7 mouse cellular contexts compared by ENCODE assay signal in the genomic region with DNA sequence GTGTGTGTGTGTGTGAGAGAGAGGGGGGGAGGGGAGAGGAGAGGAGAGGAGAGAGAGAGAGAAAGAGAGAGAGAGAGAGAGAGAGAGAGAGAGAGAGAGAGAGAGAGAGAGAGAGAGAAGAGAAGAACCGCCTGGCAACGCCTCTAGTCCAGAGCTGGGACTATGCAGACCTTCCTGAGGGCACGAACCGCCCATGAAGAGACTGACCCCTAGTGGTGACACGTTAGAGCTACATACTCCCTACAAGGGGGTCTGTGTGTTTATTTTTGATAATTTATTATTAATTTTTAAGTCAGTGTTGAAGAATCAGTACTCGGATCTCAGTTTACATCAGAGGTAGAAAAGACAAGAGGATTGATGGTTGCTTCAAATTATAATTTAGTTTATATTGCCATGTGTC.
DNase-seq lines count a peak whose midpoint lies in the region; ATAC-seq and TF ChIP-seq lines count a peak whose summit lies in the region.

No protein-coding gene starts in this region.

- H3K79me2 ChIP-seq in CH12.LX (replicated peaks; ENCODE audit: control insufficient read depth, extremely low read depth, insufficient read depth, poor library complexity, severe bottlenecking), result no peaks in the 10 kb centered on the region

- 0 out of 2 replicates have a peak, but pooled peaks have one; percentile 75 for ATAC-seq in forebrain, embryonic 15.5 days (replicated peaks)
- peak; percentile 79; the same call in 1 of the 2 replicates for ATAC-seq in stomach, embryonic 16.5 days (ENCODE audit: insufficient read depth, low FRiP score)

- peak; percentile 76 for TF ChIP-seq RAD21 in CH12.LX (IDR thresholded peaks at IDR 0.05; ENCODE audit: low read depth, low read length)

- no peak for TF ChIP-seq POLR2A in CH12.LX (IDR thresholded peaks at IDR 0.05; ENCODE audit: low read depth, low read length)

- dilution Hi-C loops in CH12.LX (cut with MboI; ENCODE audit: extremely low pct_ligation_motif_present, extremely low pct_unique_long_range_greater_than_20kb, low sequenced_read_pairs), result no loop called here

- H3K9ac ChIP-seq in CH12.LX (ENCODE audit: insufficient read depth, low read depth), result no peak overlapping the region
- H3K9ac ChIP-seq in forebrain, embryonic 15.5 days (replicated peaks), result no peak overlapping the region
- H3K9ac ChIP-seq in stomach, embryonic 16.5 days (ENCODE audit: low read length), result no peak overlapping the region

- H3K36me3 ChIP-seq in CH12.LX (replicated peaks in 1 of 2; ENCODE audit: control insufficient read depth in 1 of 2, insufficient read depth in 1 of 2, low read length in 1 of 2), result no peaks in the 10 kb centered on the region
- H3K36me3 ChIP-seq in forebrain, embryonic 15.5 days, result peaks cover 24% of the 10 kb centered on the region
- peaks cover 10% of the 10 kb centered on the region for H3K36me3 ChIP-seq in stomach, embryonic 16.5 days (ENCODE audit: control insufficient read depth, insufficient read depth, low read length)

- no peaks in the 10 kb centered on the region for H3K9me3 ChIP-seq in CH12.LX (replicated peaks; ENCODE audit: low read length)
- H3K9me3 ChIP-seq in forebrain, embryonic 15.5 days, result no peaks in the 10 kb centered on the region
- 0 out of 2 replicates have a peak, but pooled peaks cover 2% of the 10 kb centered on the region for H3K9me3 ChIP-seq in stomach, embryonic 16.5 days (replicated peaks; ENCODE audit: control insufficient read depth, low read length)

- no peaks in the 10 kb centered on the region for H3K4me1 ChIP-seq in CH12.LX (ENCODE audit: control insufficient read depth in 1 of 2, insufficient read depth in 2 of 2)
- H3K4me1 ChIP-seq in forebrain, embryonic 15.5 days, result no peaks in the 10 kb centered on the region
- no peaks in the 10 kb centered on the region for H3K4me1 ChIP-seq in stomach, embryonic 16.5 days (ENCODE audit: control insufficient read depth, insufficient read depth, low read length)

- H3K27ac ChIP-seq in CH12.LX (ENCODE audit: insufficient read depth, low read depth), result no peak overlapping the region
- H3K27ac ChIP-seq in forebrain, embryonic 15.5 days (replicated peaks), result no peak overlapping the region
- H3K27ac ChIP-seq in stomach, embryonic 16.5 days (ENCODE audit: low read length), result no peak overlapping the region

- DNase-seq in B cell, adult 2 months, result peak; percentile 21 to 29
- DNase-seq in CH12.LX (ENCODE audit: extremely low read depth), result peak; percentile 56
- DNase-seq in c-Kit-positive CD71-positive TER-119-positive erythroid progenitor cells, embryonic 14.5 days (ENCODE audit: low spot score), result peak; percentile 41
- DNase-seq in kidney, adult 9 months, result peak; percentile 57
- DNase-seq in lung, postnatal 4 days, result peak; percentile 51 to 64

- no peak overlapping the region for H3K4me3 ChIP-seq in CH12.LX (replicated peaks in 1 of 3; ENCODE audit: low read depth in 2 of 3, low read length in 2 of 3, poor library complexity in 1 of 3)
- H3K4me3 ChIP-seq in forebrain, embryonic 15.5 days, result no peak overlapping the region
- no peak overlapping the region for H3K4me3 ChIP-seq in stomach, embryonic 16.5 days (replicated peaks; ENCODE audit: low read length)

- no peak overlapping the region for H3K4me2 ChIP-seq in CH12.LX (ENCODE audit: insufficient read depth, low read depth, poor library complexity, severe bottlenecking)
- H3K4me2 ChIP-seq in forebrain, embryonic 15.5 days (replicated peaks), result no peak overlapping the region
- H3K4me2 ChIP-seq in stomach, embryonic 16.5 days (ENCODE audit: low read depth, low read length), result no peak overlapping the region

- peak; percentile 72 to 76 for TF ChIP-seq CTCF in CH12.LX (conservative IDR thresholded peaks at IDR 0.05 in 1 of 2, IDR thresholded peaks at IDR 0.05 in 1 of 2; ENCODE audit: low read depth in 2 of 2, low read length in 2 of 2)

- H3K27me3 ChIP-seq in CH12.LX (replicated peaks), result no peaks in the 10 kb centered on the region
- no peaks in the 10 kb centered on the region for H3K27me3 ChIP-seq in forebrain, embryonic 15.5 days
- H3K27me3 ChIP-seq in stomach, embryonic 16.5 days (ENCODE audit: control insufficient read depth, insufficient read depth, low read length), result no peaks in the 10 kb centered on the region

- TF ChIP-seq EP300 in CH12.LX (IDR thresholded peaks at IDR 0.05; ENCODE audit: low read length), result no peak

- WGBS in forebrain, embryonic 15.5 days, result 9% methylated on average over 6 of the region's 6 CpGs
- 8% methylated on average over 6 of the region's 6 CpGs for WGBS in stomach, embryonic 16.5 days

- in situ Hi-C loops in CH12.LX (cut with MboI; ENCODE audit: low pct_ligation_motif_present, low pct_unique_long_range_greater_than_20kb, low sequenced_read_pairs), result no loop called here

TF ChIP-seq in CH12.LX, 34 proteins besides CTCF, POLR2A, EP300 and RAD21:
- no peak for TF ChIP-seq MAFK (IDR thresholded peaks at IDR 0.05; ENCODE audit: insufficient replicate concordance, low read length)
- TF ChIP-seq ZKSCAN1 (IDR thresholded peaks at IDR 0.05; ENCODE audit: borderline replicate concordance, low read depth, low read length), result no peak
- TF ChIP-seq MAZ (IDR thresholded peaks at IDR 0.05; ENCODE audit: low read depth, low read length), result no peak
- no peak for TF ChIP-seq KAT2A (IDR thresholded peaks at IDR 0.05; ENCODE audit: insufficient replicate concordance, low read length)
- TF ChIP-seq ZC3H11A (IDR thresholded peaks at IDR 0.05; ENCODE audit: low read depth, low read length), result 0 out of 2 replicates have a peak, but pooled peaks have one; percentile 5
- TF ChIP-seq MEF2A (IDR thresholded peaks at IDR 0.05; ENCODE audit: borderline replicate concordance, low read depth, low read length), result no peak
- TF ChIP-seq ETS1 (conservative IDR thresholded peaks at IDR 0.05; ENCODE audit: low read depth, low read length), result no peak
- no peak for TF ChIP-seq POLR2AphosphoS2 (IDR thresholded peaks at IDR 0.05; ENCODE audit: low read depth, low read length)
- peak; percentile 56 for TF ChIP-seq SMC3 (IDR thresholded peaks at IDR 0.05; ENCODE audit: low read depth, low read length)
- no peak for TF ChIP-seq NRF1 (IDR thresholded peaks at IDR 0.05; ENCODE audit: low read depth, low read length)
- no peak for TF ChIP-seq MAX (IDR thresholded peaks at IDR 0.05; ENCODE audit: low read length)
